Mouse (Mus musculus): Measurements from ENCODE around the gene Spns2. TPM values are rescaled to one million over a fixed set of nuclear protein-coding genes. Genes with fewer than 3 reads are reported as not detected.
A peak's percentile ranks its signal among the peaks of the same experiment; 100 is the strongest.

Spns2 gene
- total and polyA plus RNA-seq, 2 experiments from 2014 or later: 7.0 to 66.0 TPM

GRCm38 (mm10) chr11:72531144-72531543 is 41.4 kb upstream of the Spns2 start:
- ATAC-seq (no peak), DNase-seq (ENCODE audit: low spot score) (no peak)
- no peak overlapping the region for H3K27ac ChIP-seq
- no peak overlapping the region for H3K4me3 ChIP-seq (ENCODE audit: low read length)
- no peaks in the 10 kb centered on the region for H3K9me3 ChIP-seq (ENCODE audit: low read length)
- no peaks in the 10 kb centered on the region for H3K27me3 ChIP-seq (ENCODE audit: insufficient read depth, low read length)
- H3K9ac ChIP-seq (replicated peaks; ENCODE audit: low read length): no peak overlapping the region
- H3K36me3 ChIP-seq (ENCODE audit: insufficient read depth, low read length): no peaks in the 10 kb centered on the region
- H3K4me2 ChIP-seq (ENCODE audit: low read depth, low read length): no peak overlapping the region
- H3K4me1 ChIP-seq (ENCODE audit: insufficient read depth, low read length): no peaks in the 10 kb centered on the region
- WGBS: 66% methylated on average over 5 of the region's 5 CpGs
- TF ChIP-seq CTCF (IDR thresholded peaks at IDR 0.05; ENCODE audit: low read depth): no peak

- no peak overlapping the region for H3K27ac ChIP-seq
- H3K4me1 ChIP-seq (ENCODE audit: insufficient read depth, low read length): peaks cover 6% of the 10 kb centered on the region; the same call in 1 of the 2 replicates
- H3K4me2 ChIP-seq (ENCODE audit: low read depth, low read length): no peak overlapping the region
- no peak for ATAC-seq
- H3K4me3 ChIP-seq (ENCODE audit: low read length): no peak overlapping the region
- H3K36me3 ChIP-seq (ENCODE audit: insufficient read depth, low read length): no peaks in the 10 kb centered on the region
- no peak overlapping the region for H3K9ac ChIP-seq (replicated peaks; ENCODE audit: low read length)
- H3K9me3 ChIP-seq (ENCODE audit: low read length): no peaks in the 10 kb centered on the region
- DNase-seq (ENCODE audit: low spot score): no peak
- no peaks in the 10 kb centered on the region for H3K27me3 ChIP-seq (ENCODE audit: insufficient read depth, low read length)
- 84% methylated on average over 4 of the region's 4 CpGs for WGBS
- TF ChIP-seq CTCF (IDR thresholded peaks at IDR 0.05; ENCODE audit: low read depth): no peak
These were observed 36.5 kb upstream of the Spns2 start for GRCm38 (mm10) chr11:72526190-72526589.

- Histone ChIP-seq H3K4me2 (ENCODE audit: low read depth, low read length) (no peak overlapping the region), H3K4me1 (ENCODE audit: insufficient read depth, low read length) (peaks cover 6% of the 10 kb centered on the region; the same call in 1 of the 2 replicates), H3K9me3 (ENCODE audit: low read length) (no peaks in the 10 kb centered on the region), H3K9ac (replicated peaks; ENCODE audit: low read length) (no peak overlapping the region), H3K4me3 (ENCODE audit: low read length) (no peak overlapping the region), H3K27me3 (ENCODE audit: insufficient read depth, low read length) (no peaks in the 10 kb centered on the region), H3K36me3 (ENCODE audit: insufficient read depth, low read length) (no peaks in the 10 kb centered on the region), H3K27ac (no peak overlapping the region)
- no peak for DNase-seq (ENCODE audit: low spot score)
- 33% methylated on average over 4 of the region's 4 CpGs for WGBS
- TF ChIP-seq CTCF (IDR thresholded peaks at IDR 0.05; ENCODE audit: low read depth): no peak
- no peak for ATAC-seq
These were observed 34.0 kb upstream of the Spns2 start for GRCm38 (mm10) chr11:72523711-72524110.

GRCm38 (mm10) chr11:72522616-72523041 is 32.9 kb upstream of the Spns2 start:
- Histone ChIP-seq H3K4me3 (ENCODE audit: low read length) (no peak overlapping the region), H3K4me2 (ENCODE audit: low read depth, low read length) (no peak overlapping the region), H3K4me1 (ENCODE audit: insufficient read depth, low read length) (peaks cover 6% of the 10 kb centered on the region; the same call in 1 of the 2 replicates), H3K36me3 (ENCODE audit: insufficient read depth, low read length) (no peaks in the 10 kb centered on the region), H3K27me3 (ENCODE audit: insufficient read depth, low read length) (no peaks in the 10 kb centered on the region), H3K27ac (no peak overlapping the region), H3K9ac (replicated peaks; ENCODE audit: low read length) (no peak overlapping the region), H3K9me3 (ENCODE audit: low read length) (no peaks in the 10 kb centered on the region)
- WGBS: 50% methylated on average over 5 of the region's 5 CpGs
- DNase-seq (ENCODE audit: low spot score) (peak; percentile 73), ATAC-seq (peak; percentile 43; the same call in 1 of the 2 replicates)
- TF ChIP-seq CTCF (IDR thresholded peaks at IDR 0.05; ENCODE audit: low read depth): no peak

- H3K9ac ChIP-seq (replicated peaks; ENCODE audit: low read length): no peak overlapping the region
- H3K4me2 ChIP-seq (ENCODE audit: low read depth, low read length): no peak overlapping the region
- DNase-seq (ENCODE audit: low spot score) (no peak), ATAC-seq (no peak)
- no peaks in the 10 kb centered on the region for H3K36me3 ChIP-seq (ENCODE audit: insufficient read depth, low read length)
- H3K4me1 ChIP-seq (ENCODE audit: insufficient read depth, low read length): peaks cover 6% of the 10 kb centered on the region; the same call in 1 of the 2 replicates
- no peaks in the 10 kb centered on the region for H3K9me3 ChIP-seq (ENCODE audit: low read length)
- H3K27me3 ChIP-seq (ENCODE audit: insufficient read depth, low read length): no peaks in the 10 kb centered on the region
- H3K27ac ChIP-seq: no peak overlapping the region
- no peak for TF ChIP-seq CTCF (IDR thresholded peaks at IDR 0.05; ENCODE audit: low read depth)
- no peak overlapping the region for H3K4me3 ChIP-seq (ENCODE audit: low read length)
- WGBS: 73% methylated on average over 5 of the region's 5 CpGs
These were observed 32.2 kb upstream of the Spns2 start for GRCm38 (mm10) chr11:72521598-72522541.

- H3K9me3 ChIP-seq (ENCODE audit: low read length): no peaks in the 10 kb centered on the region
These were observed 30.2 kb upstream of the Spns2 start for GRCm38 (mm10) chr11:72519895-72520294.

GRCm38 (mm10) chr11:72519189-72519588 is 29.5 kb upstream of the Spns2 start:
- whole genome bisulfite sequencing: 77% methylated on average over 4 of the region's 4 CpGs
- no peak for DNase-seq (ENCODE audit: low spot score)
- no peak overlapping the region for H3K4me3 ChIP-seq (ENCODE audit: low read length)

More at GRCm38 (mm10) chr11:72519895-72520294, 30.2 kb upstream of the Spns2 start:
- H3K27me3 ChIP-seq (ENCODE audit: insufficient read depth, low read length): no peaks in the 10 kb centered on the region
- no peak overlapping the region for H3K4me2 ChIP-seq (ENCODE audit: low read depth, low read length)
- DNase-seq (ENCODE audit: low spot score): no peak
- no peak overlapping the region for H3K4me3 ChIP-seq (ENCODE audit: low read length)
- TF ChIP-seq CTCF (IDR thresholded peaks at IDR 0.05; ENCODE audit: low read depth): no peak
- 66% methylated on average over 3 of the region's 3 CpGs for WGBS
- ATAC-seq: no peak
- H3K4me1 ChIP-seq (ENCODE audit: insufficient read depth, low read length): peaks cover 6% of the 10 kb centered on the region; the same call in 1 of the 2 replicates
- no peak overlapping the region for H3K9ac ChIP-seq (replicated peaks; ENCODE audit: low read length)
- no peak overlapping the region for H3K27ac ChIP-seq
- H3K36me3 ChIP-seq (ENCODE audit: insufficient read depth, low read length): no peaks in the 10 kb centered on the region

More at GRCm38 (mm10) chr11:72519189-72519588, 29.5 kb upstream of the Spns2 start:
- TF ChIP-seq CTCF (IDR thresholded peaks at IDR 0.05; ENCODE audit: low read depth): no peak
- Histone ChIP-seq H3K4me1 (ENCODE audit: insufficient read depth, low read length) (peaks cover 6% of the 10 kb centered on the region; the same call in 1 of the 2 replicates), H3K27ac (no peak overlapping the region), H3K9ac (replicated peaks; ENCODE audit: low read length) (no peak overlapping the region), H3K36me3 (ENCODE audit: insufficient read depth, low read length) (no peaks in the 10 kb centered on the region), H3K4me2 (ENCODE audit: low read depth, low read length) (no peak overlapping the region), H3K27me3 (ENCODE audit: insufficient read depth, low read length) (no peaks in the 10 kb centered on the region), H3K9me3 (ENCODE audit: low read length) (no peaks in the 10 kb centered on the region)
- ATAC-seq: no peak
